ENCODE assay signal across 9 mouse cellular contexts in the genomic region with DNA sequence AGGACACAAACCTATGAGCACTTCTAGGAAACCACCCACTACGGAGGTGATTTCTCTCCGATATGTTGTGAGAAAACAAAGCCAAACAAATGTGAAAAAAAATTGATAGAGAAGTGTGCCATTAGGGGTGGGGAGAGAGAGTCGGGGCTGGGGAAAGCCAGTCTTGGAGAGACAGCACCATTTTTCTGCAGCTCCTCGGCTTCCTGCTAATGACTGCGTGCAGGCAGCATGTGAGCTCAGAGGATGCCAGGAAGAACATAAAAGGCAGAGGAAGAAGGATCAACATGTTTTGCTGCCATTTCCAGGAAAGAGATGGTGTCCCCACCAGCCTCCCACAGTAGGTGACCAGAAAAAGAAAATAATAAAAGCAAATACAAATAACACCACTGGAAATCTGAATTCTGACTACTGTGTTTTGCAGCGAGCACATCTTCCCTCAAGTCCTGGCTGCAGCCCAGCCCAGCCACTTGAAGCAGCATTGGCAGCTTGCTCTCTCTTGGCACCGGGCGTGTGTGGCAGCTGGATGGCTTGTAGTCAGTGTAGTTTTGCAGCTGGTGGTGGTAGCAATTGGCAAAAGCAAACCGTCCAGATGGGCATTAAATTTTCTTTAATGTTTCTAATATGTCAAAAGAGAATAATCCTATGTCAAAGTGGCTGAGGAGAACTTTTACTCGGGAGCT.
DNase-seq lines count a peak whose midpoint lies in the region; ATAC-seq and TF ChIP-seq lines count a peak whose summit lies in the region.
"Had no signal": no experiment of that assay in that cellular context is flagged by ENCODE, and none has a peak within 500 bp of the region (broad histone marks: within the 10 kb centered on the region; RNA-seq: fewer than 3 reads in every experiment).

No protein-coding gene starts in this region.

- H3K4me2 ChIP-seq in hindbrain, postnatal 0 days (ENCODE audit: low read depth, low read length), result peak overlapping the region; percentile 13
- H3K4me2 ChIP-seq in intestine, embryonic 15.5 days (replicated peaks), result no peak overlapping the region
- H3K4me2 ChIP-seq: midbrain, embryonic 12.5 days had no signal

- TF ChIP-seq POLR2A in lung, adult 2 months (IDR thresholded peaks at IDR 0.05; ENCODE audit: borderline replicate concordance, extremely low read depth, low read depth, low read length), result no peak

- no peak overlapping the region for H3K4me3 ChIP-seq in lung, adult 2 months (replicated peaks; ENCODE audit: extremely low read depth, low read depth, low read length)
- H3K4me3 ChIP-seq in hindbrain, postnatal 0 days (ENCODE audit: low read length), result no peak overlapping the region
- no peak overlapping the region for H3K4me3 ChIP-seq in intestine, embryonic 15.5 days (replicated peaks)
- H3K4me3 ChIP-seq: midbrain, embryonic 12.5 days had no signal

- no peaks in the 10 kb centered on the region for H3K4me1 ChIP-seq in lung, adult 2 months (ENCODE audit: control insufficient read depth, insufficient read depth, low read length)
- H3K4me1 ChIP-seq in hindbrain, postnatal 0 days (ENCODE audit: insufficient read depth, low read length), result no peaks in the 10 kb centered on the region
- H3K4me1 ChIP-seq in intestine, embryonic 15.5 days (replicated peaks), result no peaks in the 10 kb centered on the region

- ATAC-seq in hindbrain, postnatal 0 days, result peak; percentile 89
- ATAC-seq in intestine, embryonic 15.5 days, result no peak

- 58% methylated on average over 10 of the region's 10 CpGs for WGBS in lung, adult 2 months
- WGBS in hindbrain, postnatal 0 days, result 33% methylated on average over 10 of the region's 10 CpGs
- 60% methylated on average over 10 of the region's 10 CpGs for WGBS in intestine, embryonic 15.5 days

- H3K27ac ChIP-seq in hindbrain, postnatal 0 days, result no peak overlapping the region
- no peak overlapping the region for H3K27ac ChIP-seq in intestine, embryonic 15.5 days
- H3K27ac ChIP-seq: midbrain, embryonic 12.5 days had no signal

- DNase-seq in adrenal gland, adult 2 months, result peak; percentile 17
- no peak for DNase-seq in adrenal gland, adult 8-10 months
- DNase-seq in lung, postnatal 4 days, result peak; percentile 21 to 57
- no peak for DNase-seq in lung, adult 2 months
- peak; percentile 89 for DNase-seq in hindbrain, postnatal 0 days (ENCODE audit: low spot score)
- DNase-seq in right cerebral cortex, adult 18-20 months, result peak; percentile 79
- no peak for DNase-seq in B cell, adult 2 months

- H3K9ac ChIP-seq in hindbrain, postnatal 0 days (replicated peaks; ENCODE audit: low read length), result no peak overlapping the region
- H3K9ac ChIP-seq in intestine, embryonic 15.5 days, result no peak overlapping the region
- H3K9ac ChIP-seq: midbrain, embryonic 12.5 days had no signal

- H3K9me3 ChIP-seq in hindbrain, postnatal 0 days (ENCODE audit: low read length), result no peaks in the 10 kb centered on the region
- no peaks in the 10 kb centered on the region for H3K9me3 ChIP-seq in intestine, embryonic 15.5 days
- H3K9me3 ChIP-seq: midbrain, embryonic 12.5 days had no signal

- no peaks in the 10 kb centered on the region for H3K27me3 ChIP-seq in hindbrain, postnatal 0 days (ENCODE audit: insufficient read depth, low read length)
- no peaks in the 10 kb centered on the region for H3K27me3 ChIP-seq in intestine, embryonic 15.5 days (replicated peaks)
- H3K27me3 ChIP-seq: midbrain, embryonic 12.5 days had no signal

- no peak for TF ChIP-seq CTCF in lung, adult 2 months (IDR thresholded peaks at IDR 0.05; ENCODE audit: insufficient read depth, low read length)
- TF ChIP-seq CTCF in hindbrain, postnatal 0 days (IDR thresholded peaks at IDR 0.05; ENCODE audit: low read depth), result no peak

- no peaks in the 10 kb centered on the region for H3K36me3 ChIP-seq in hindbrain, postnatal 0 days (ENCODE audit: insufficient read depth, low read length)
- no peaks in the 10 kb centered on the region for H3K36me3 ChIP-seq in intestine, embryonic 15.5 days
- H3K36me3 ChIP-seq: midbrain, embryonic 12.5 days had no signal

Comparison
In these comparisons a context has a peak if more than half of its experiments do, and no peak if none do; other contexts are left out.
1. DNase-seq: peak in adrenal gland, adult 2 months (single experiment), lung, postnatal 4 days (2 of 2), hindbrain, postnatal 0 days (single experiment) and right cerebral cortex, adult 18-20 months (single experiment); none in adrenal gland, adult 8-10 months (single experiment), lung, adult 2 months (single experiment) and B cell, adult 2 months (0 of 2).